ENCODE assay signal across 8 mouse cellular contexts in genomic region chr10:121351066-121351581, GRCm38 (mm10). TPM values are rescaled to one million over a fixed set of nuclear protein-coding genes. Genes with fewer than 3 reads are reported as not detected.
A peak's percentile ranks its signal among the peaks of the same experiment; 100 is the strongest.
DNase-seq lines count a peak whose midpoint lies in the region; ATAC-seq and TF ChIP-seq lines count a peak whose summit lies in the region.

Gene Tbc1d30, minus strand, starts transcription at chr10:121351278.

- peak within 1 kb of the TSS; percentile 86 for H3K4me2 ChIP-seq in lung, embryonic 16.5 days (ENCODE audit: low read depth, low read length)

- DNase-seq in ES-E14 (ENCODE audit: low read depth, low spot score) = no peak
- peak; percentile 75 for DNase-seq in adrenal gland, postnatal 10 days
- peak; percentile 66 to 69 for DNase-seq in heart, postnatal 36 days
- DNase-seq in kidney, postnatal 4 days = peak; percentile 61 to 76
- no peak for DNase-seq in right cerebral cortex, adult 2 months (ENCODE audit: low spot score in 2 of 2)

- peak within 1 kb of the TSS; percentile 66 to 81 for H3K4me3 ChIP-seq in ES-E14 (ENCODE audit: insufficient read depth in 1 of 2, low read depth in 1 of 2, low read length in 2 of 2, poor library complexity in 1 of 2, severe bottlenecking in 1 of 2)
- peak within 1 kb of the TSS; percentile 20 for H3K4me3 ChIP-seq in embryonic fibroblast, embryonic 13.5 days (ENCODE audit: insufficient read depth, low read length)
- peak within 1 kb of the TSS; percentile 67 for H3K4me3 ChIP-seq in lung, embryonic 16.5 days (ENCODE audit: low read length)

- intact Hi-C loops in heart, postnatal 36 days (cut with DNase I) = no loop called here

- peak; percentile 85 for ATAC-seq in lung, embryonic 16.5 days (ENCODE audit: low read depth)
- ATAC-seq in neutrophil, adult 5-6 weeks (ENCODE audit: extremely low read depth, insufficient number of reproducible peaks, low FRiP score, poor library complexity, severe bottlenecking) = 0 out of 2 replicates have a peak, but pooled peaks have one; percentile 48

- in situ Hi-C loops in ES-E14 (cut with MboI; ENCODE audit: low sequenced_read_pairs in 2 of 2, unreplicated experiment in 2 of 2) = no loop called here

- peak within 1 kb of the TSS; percentile 19 for H3K9ac ChIP-seq in ES-E14 (ENCODE audit: insufficient read depth, low read depth, low read length, poor library complexity, severe bottlenecking)
- H3K9ac ChIP-seq in lung, embryonic 16.5 days (ENCODE audit: low read length) = peak within 1 kb of the TSS; percentile 73

- peaks cover 8% of the 10 kb centered on the region for H3K27me3 ChIP-seq in lung, embryonic 16.5 days (ENCODE audit: control insufficient read depth, insufficient read depth, low read depth, low read length)

- no peaks in the 10 kb centered on the region for H3K9me3 ChIP-seq in ES-E14 (ENCODE audit: control insufficient read depth, insufficient read depth, low read depth, low read length)
- H3K9me3 ChIP-seq in lung, embryonic 16.5 days (ENCODE audit: control insufficient read depth, low read length) = no peaks in the 10 kb centered on the region

- TF ChIP-seq CTCF in embryonic fibroblast, embryonic 13.5 days (IDR thresholded peaks at IDR 0.05; ENCODE audit: borderline replicate concordance, insufficient read depth, low read length) = no peak

- WGBS in lung, embryonic 16.5 days = 0% methylated on average over 53 of the region's 61 CpGs

- no peaks in the 10 kb centered on the region for H3K36me3 ChIP-seq in ES-E14 (ENCODE audit: control insufficient read depth, insufficient read depth, low read length, poor library complexity, severe bottlenecking)
- no peaks in the 10 kb centered on the region for H3K36me3 ChIP-seq in lung, embryonic 16.5 days (ENCODE audit: control insufficient read depth, insufficient read depth, low read length)

- no peak for TF ChIP-seq POLR2A in embryonic fibroblast, embryonic 13.5 days (IDR thresholded peaks at IDR 0.05; ENCODE audit: low read depth, low read length)

- no peaks in the 10 kb centered on the region for H3K4me1 ChIP-seq in ES-E14 (ENCODE audit: control insufficient read depth in 2 of 2, insufficient read depth in 2 of 2, low read length in 2 of 2, poor library complexity in 1 of 2)
- H3K4me1 ChIP-seq in embryonic fibroblast, embryonic 13.5 days (ENCODE audit: control insufficient read depth, insufficient read depth, low read length) = no peaks in the 10 kb centered on the region
- peaks cover 5% of the 10 kb centered on the region for H3K4me1 ChIP-seq in lung, embryonic 16.5 days (replicated peaks; ENCODE audit: control insufficient read depth, insufficient read depth, low read length)

- H3K27ac ChIP-seq in ES-E14 (ENCODE audit: insufficient read depth, low read depth, low read length, poor library complexity, severe bottlenecking) = no peak within 1 kb of the TSS
- no peak within 1 kb of the TSS for H3K27ac ChIP-seq in embryonic fibroblast, embryonic 13.5 days (ENCODE audit: insufficient read depth, low read length)
- peak within 1 kb of the TSS; percentile 74 for H3K27ac ChIP-seq in lung, embryonic 16.5 days (ENCODE audit: low read length)

TF ChIP-seq in ES-E14, 5 proteins besides CTCF, POLR2A, EP300 and RAD21:
- TF ChIP-seq ZNF384 (IDR thresholded peaks at IDR 0.05; ENCODE audit: low read depth, low read length) (no peak), CHD2 (IDR thresholded peaks at IDR 0.05; ENCODE audit: low read depth, low read length) (no peak), HCFC1 (IDR thresholded peaks at IDR 0.05; ENCODE audit: borderline replicate concordance, insufficient read depth, low read length) (no peak), MAFK (IDR thresholded peaks at IDR 0.05; ENCODE audit: insufficient read depth, low read depth, low read length) (no peak), ZC3H11A (IDR thresholded peaks at IDR 0.05; ENCODE audit: borderline replicate concordance, low read depth, low read length) (no peak)

RNA-seq across cellular contexts. Expression of gene Tbc1d30, which starts in this region (rescaled TPM):
- 0.45 and 0.58 TPM in 2 replicates for total RNA-seq in ES-E14 (2012; rRNA removed)
- total RNA-seq in adrenal gland, postnatal 10 days (2021) = 1 to 10 TPM; 2.3 to 3.9 TPM
- 0.23 and 0.32 TPM in 2 replicates for polyA plus RNA-seq in embryonic fibroblast, embryonic 13.5 days (2011; ENCODE audit: insufficient read length, low read depth, missing spikeins)
- 1 to 10 TPM; 2.8 to 3.0 TPM for total RNA-seq in heart, postnatal 36 days (2021)
- 2.8 and 3.0 TPM in 2 replicates for polyA plus RNA-seq in lung, embryonic 16.5 days (2015; fragmentation: Nextera tagmentation; extraction: Ambion mirVana)
- 0.93 and 1.4 TPM in 2 replicates for total RNA-seq in neutrophil, adult 5-6 weeks (2017)

Comparison
In these comparisons a context has a peak if more than half of its experiments do, and no peak if none do; other contexts are left out.
1. DNase-seq: peak in adrenal gland, postnatal 10 days (single experiment), heart, postnatal 36 days (2 of 2) and kidney, postnatal 4 days (2 of 2); none in ES-E14 (single experiment) and right cerebral cortex, adult 2 months (0 of 2).
2. H3K4me3 ChIP-seq: peak in every context shown above with its lines; median percentile 74 in ES-E14; 67 in lung, embryonic 16.5 days; 20 in embryonic fibroblast, embryonic 13.5 days.